Mouse (Mus musculus): ENCODE data around the gene Ccm2l. TPM values are rescaled to one million over a fixed set of nuclear protein-coding genes. Genes with fewer than 3 reads are reported as not detected.
A peak's percentile ranks its signal among the peaks of the same experiment; 100 is the strongest.

Gene Ccm2l
- polyA plus RNA-seq, 1 experiment from 2014 or later, result 0.89 TPM

- H3K27ac ChIP-seq (ENCODE audit: low read depth), result no peak overlapping the region
- 53% methylated on average over 5 of the region's 5 CpGs for WGBS (ENCODE audit: insufficient replicate concordance)
- no peak overlapping the region for H3K4me3 ChIP-seq (ENCODE audit: low read depth, low read length)
- no peak overlapping the region for H3K9ac ChIP-seq (replicated peaks)
- peaks cover 39% of the 10 kb centered on the region for H3K27me3 ChIP-seq (ENCODE audit: insufficient read depth, low read length)
- peaks cover 5% of the 10 kb centered on the region for H3K4me1 ChIP-seq (ENCODE audit: insufficient read depth)
- no peak for ATAC-seq
- TF ChIP-seq CTCF (IDR thresholded peaks at IDR 0.05; ENCODE audit: low read depth), result no peak
- TF ChIP-seq EP300 (IDR thresholded peaks at IDR 0.05; ENCODE audit: low read depth), result no peak
- no peak for DNase-seq
- H3K4me2 ChIP-seq (ENCODE audit: low read depth, low read length), result no peak overlapping the region
- H3K9me3 ChIP-seq (ENCODE audit: low read length), result no peaks in the 10 kb centered on the region
- no peaks in the 10 kb centered on the region for H3K36me3 ChIP-seq (replicated peaks; ENCODE audit: insufficient read depth, low read length)
Observed at GRCm38 (mm10) chr2:153033545-153034230, 32.1 kb upstream of the Ccm2l start.

DNA sequence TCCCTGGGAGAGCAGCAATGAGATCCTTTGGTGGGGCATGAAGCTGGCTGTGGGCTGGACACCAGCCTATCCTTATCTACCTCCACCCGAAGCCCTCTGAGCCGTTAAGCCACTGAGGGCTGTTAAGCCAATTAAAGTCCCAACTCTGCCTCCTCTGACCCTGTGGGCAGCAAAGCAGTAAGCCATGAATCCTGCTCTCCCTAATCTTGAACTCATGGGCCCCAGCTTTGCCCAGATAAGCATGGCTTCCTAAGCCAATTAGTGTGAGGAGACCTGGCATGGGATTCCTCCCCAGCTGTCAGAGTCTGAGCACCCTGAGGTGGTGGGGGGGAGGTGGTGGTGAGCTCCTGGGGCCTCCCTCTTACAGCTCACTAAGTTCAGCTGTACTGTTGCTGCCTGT is 29.1 kb upstream of the Ccm2l start:
- peaks cover 4% of the 10 kb centered on the region for H3K4me1 ChIP-seq (ENCODE audit: insufficient read depth)
- DNase-seq (no peak), ATAC-seq (no peak)
- no peak overlapping the region for H3K9ac ChIP-seq (replicated peaks)
- H3K27me3 ChIP-seq (ENCODE audit: insufficient read depth, low read length), result peaks cover 17% of the 10 kb centered on the region
- H3K9me3 ChIP-seq (ENCODE audit: low read length), result no peaks in the 10 kb centered on the region
- H3K4me2 ChIP-seq (ENCODE audit: low read depth, low read length), result no peak overlapping the region
- no peak overlapping the region for H3K4me3 ChIP-seq (ENCODE audit: low read depth, low read length)
- no peak overlapping the region for H3K27ac ChIP-seq (ENCODE audit: low read depth)
- WGBS (ENCODE audit: insufficient replicate concordance), result 15% methylated on average over 2 of the region's 2 CpGs
- TF ChIP-seq EP300 (IDR thresholded peaks at IDR 0.05; ENCODE audit: low read depth) (no peak), CTCF (IDR thresholded peaks at IDR 0.05; ENCODE audit: low read depth) (no peak)
- no peaks in the 10 kb centered on the region for H3K36me3 ChIP-seq (replicated peaks; ENCODE audit: insufficient read depth, low read length)

GRCm38 (mm10) chr2:153043886-153044285 is 21.9 kb upstream of the Ccm2l start:
- no peak for TF ChIP-seq CTCF (IDR thresholded peaks at IDR 0.05; ENCODE audit: low read depth)
- TF ChIP-seq EP300 (IDR thresholded peaks at IDR 0.05; ENCODE audit: low read depth), result no peak
- no peak for ATAC-seq
- DNase-seq, result no peak
- no peaks in the 10 kb centered on the region for H3K27me3 ChIP-seq (ENCODE audit: insufficient read depth, low read length)
- no peak overlapping the region for H3K9ac ChIP-seq (replicated peaks)
- H3K4me2 ChIP-seq (ENCODE audit: low read depth, low read length), result no peak overlapping the region
- no peaks in the 10 kb centered on the region for H3K9me3 ChIP-seq (ENCODE audit: low read length)
- no peak overlapping the region for H3K4me3 ChIP-seq (ENCODE audit: low read depth, low read length)
- H3K36me3 ChIP-seq (replicated peaks; ENCODE audit: insufficient read depth, low read length), result no peaks in the 10 kb centered on the region
- no peak overlapping the region for H3K27ac ChIP-seq (ENCODE audit: low read depth)
- no peaks in the 10 kb centered on the region for H3K4me1 ChIP-seq (ENCODE audit: insufficient read depth)
- WGBS (ENCODE audit: insufficient replicate concordance), result 77% methylated on average over 3 of the region's 3 CpGs

GRCm38 (mm10) chr2:153045884-153046299 is 19.9 kb upstream of the Ccm2l start:
- Histone ChIP-seq H3K4me1 (ENCODE audit: insufficient read depth) (no peaks in the 10 kb centered on the region), H3K4me2 (ENCODE audit: low read depth, low read length) (no peak overlapping the region), H3K36me3 (replicated peaks; ENCODE audit: insufficient read depth, low read length) (no peaks in the 10 kb centered on the region), H3K27ac (ENCODE audit: low read depth) (no peak overlapping the region), H3K9me3 (ENCODE audit: low read length) (no peaks in the 10 kb centered on the region), H3K27me3 (ENCODE audit: insufficient read depth, low read length) (no peaks in the 10 kb centered on the region), H3K4me3 (ENCODE audit: low read depth, low read length) (no peak overlapping the region), H3K9ac (replicated peaks) (no peak overlapping the region)
- no peak for DNase-seq
- no peak for TF ChIP-seq CTCF (IDR thresholded peaks at IDR 0.05; ENCODE audit: low read depth)
- TF ChIP-seq EP300 (IDR thresholded peaks at IDR 0.05; ENCODE audit: low read depth), result no peak
- ATAC-seq, result no peak
- WGBS (ENCODE audit: insufficient replicate concordance), result 21% methylated on average over 8 of the region's 8 CpGs

- TF ChIP-seq EP300 (IDR thresholded peaks at IDR 0.05; ENCODE audit: low read depth), result no peak
- TF ChIP-seq CTCF (IDR thresholded peaks at IDR 0.05; ENCODE audit: low read depth), result peak; percentile 81
- H3K36me3 ChIP-seq (replicated peaks; ENCODE audit: insufficient read depth, low read length), result no peaks in the 10 kb centered on the region
- ATAC-seq, result no peak
Observed at GRCm38 (mm10) chr2:153047828-153048465, 17.8 kb upstream of the Ccm2l start.

GRCm38 (mm10) chr2:153049288-153049996 is 16.3 kb upstream of the Ccm2l start:
- Histone ChIP-seq H3K36me3 (replicated peaks; ENCODE audit: insufficient read depth, low read length) (no peaks in the 10 kb centered on the region), H3K4me1 (ENCODE audit: insufficient read depth) (peaks cover 4% of the 10 kb centered on the region; the same call in 1 of the 2 replicates), H3K9ac (replicated peaks) (no peak overlapping the region), H3K9me3 (ENCODE audit: low read length) (no peaks in the 10 kb centered on the region), H3K27ac (ENCODE audit: low read depth) (no peak overlapping the region), H3K4me3 (ENCODE audit: low read depth, low read length) (no peak overlapping the region), H3K27me3 (ENCODE audit: insufficient read depth, low read length) (peaks cover 13% of the 10 kb centered on the region), H3K4me2 (ENCODE audit: low read depth, low read length) (no peak overlapping the region)
- 41% methylated on average over 9 of the region's 9 CpGs for WGBS (ENCODE audit: insufficient replicate concordance)
- TF ChIP-seq EP300 (IDR thresholded peaks at IDR 0.05; ENCODE audit: low read depth) (no peak), CTCF (IDR thresholded peaks at IDR 0.05; ENCODE audit: low read depth) (no peak)
- DNase-seq, result no peak
- no peak for ATAC-seq

More at GRCm38 (mm10) chr2:153047828-153048465, 17.8 kb upstream of the Ccm2l start:
- H3K4me2 ChIP-seq (ENCODE audit: low read depth, low read length), result no peak overlapping the region
- 40% methylated on average over 17 of the region's 17 CpGs for WGBS (ENCODE audit: insufficient replicate concordance)
- H3K27me3 ChIP-seq (ENCODE audit: insufficient read depth, low read length), result peaks cover 7% of the 10 kb centered on the region
- DNase-seq, result peak; percentile 67
- H3K9me3 ChIP-seq (ENCODE audit: low read length), result no peaks in the 10 kb centered on the region
- no peak overlapping the region for H3K4me3 ChIP-seq (ENCODE audit: low read depth, low read length)
- H3K4me1 ChIP-seq (ENCODE audit: insufficient read depth), result peaks cover 4% of the 10 kb centered on the region; the same call in 1 of the 2 replicates
- H3K27ac ChIP-seq (ENCODE audit: low read depth), result no peak overlapping the region
- no peak overlapping the region for H3K9ac ChIP-seq (replicated peaks)

All from liver, postnatal 0 days (tissue).